Comparison of ENCODE assay signal across 29 mouse cellular contexts in genomic region chr1:144626421-144626820, GRCm38 (mm10). TPM values are rescaled to one million over a fixed set of nuclear protein-coding genes. Genes with fewer than 3 reads are reported as not detected.
A peak's percentile ranks its signal among the peaks of the same experiment; 100 is the strongest.
DNase-seq lines count a peak whose midpoint lies in the region; ATAC-seq and TF ChIP-seq lines count a peak whose summit lies in the region.
"Had no signal": no experiment of that assay in that cellular context is flagged by ENCODE, and none has a peak within 500 bp of the region (broad histone marks: within the 10 kb centered on the region; RNA-seq: fewer than 3 reads in every experiment).

No protein-coding gene starts in this region.

- no peaks in the 10 kb centered on the region for H3K9me3 ChIP-seq in forebrain, postnatal 0 days (ENCODE audit: low read length)
- no peaks in the 10 kb centered on the region for H3K9me3 ChIP-seq in forebrain, embryonic 10.5 days
- H3K9me3 ChIP-seq: G1E had no signal

- peak; percentile 3 for DNase-seq in forebrain, postnatal 0 days
- no peak for DNase-seq in forebrain, embryonic 10.5 days (ENCODE audit: extremely low spot score, low spot score)
- no peak for DNase-seq in frontal cortex, postnatal 10 days (ENCODE audit: low spot score in 2 of 2)
- DNase-seq in brain, adult 2 months (ENCODE audit: low read depth, low spot score) = peak; percentile 39
- peak; percentile 49 for DNase-seq in telencephalon, adult 2 months (ENCODE audit: low read depth, low spot score)
- no peak for DNase-seq in kidney, postnatal 10 days
- DNase-seq in lung, postnatal 10 days = no peak
- DNase-seq: adrenal gland, adult 2 months; adrenal gland, adult 8-10 months; adrenal gland, postnatal 10 days; adrenal gland, postnatal 14 days; adrenal gland, postnatal 25 days; adrenal gland, postnatal 36 days; B cell, adult 2 months; cerebellum, adult 11 months; cerebellum, adult 11-12 months; cerebellum, adult 18-20 months had no signal

- H3K27ac ChIP-seq in forebrain, postnatal 0 days (ENCODE audit: low read depth, low read length) = no peak overlapping the region
- H3K27ac ChIP-seq in forebrain, embryonic 10.5 days = no peak overlapping the region

- no peak overlapping the region for H3K9ac ChIP-seq in forebrain, postnatal 0 days

- H3K36me3 ChIP-seq in forebrain, postnatal 0 days (ENCODE audit: insufficient read depth) = no peaks in the 10 kb centered on the region
- no peaks in the 10 kb centered on the region for H3K36me3 ChIP-seq in forebrain, embryonic 10.5 days (replicated peaks)
- H3K36me3 ChIP-seq: G1E had no signal

- H3K4me3 ChIP-seq in forebrain, postnatal 0 days (ENCODE audit: low read depth, low read length) = no peak overlapping the region
- no peak overlapping the region for H3K4me3 ChIP-seq in forebrain, embryonic 10.5 days

- no peak; the same call in 1 of the 2 replicates for ATAC-seq in forebrain, postnatal 0 days
- peak; percentile 96 for ATAC-seq in frontal cortex, adult (ENCODE audit: low TSS enrichment)
- ATAC-seq: activated CD4-positive, CD25-positive, alpha-beta regulatory T cell, adult 4 months; CD4-positive, CD25-positive, alpha-beta regulatory T cell, adult 4 months; Patski had no signal

- TF ChIP-seq CTCF in forebrain, postnatal 0 days (IDR thresholded peaks at IDR 0.05; ENCODE audit: low read depth) = no peak

- no peaks in the 10 kb centered on the region for H3K4me1 ChIP-seq in forebrain, postnatal 0 days (ENCODE audit: insufficient read depth)
- no peaks in the 10 kb centered on the region for H3K4me1 ChIP-seq in forebrain, embryonic 10.5 days

- no peaks in the 10 kb centered on the region for H3K27me3 ChIP-seq in forebrain, postnatal 0 days (ENCODE audit: insufficient read depth, low read length)
- no peaks in the 10 kb centered on the region for H3K27me3 ChIP-seq in forebrain, embryonic 10.5 days (ENCODE audit: poor library complexity, severe bottlenecking)
- H3K27me3 ChIP-seq: CH12.LX, Patski had no signal

- no peak overlapping the region for H3K4me2 ChIP-seq in forebrain, postnatal 0 days (ENCODE audit: low read depth)

- WGBS in forebrain, postnatal 0 days = 69% methylated on average over 3 of the region's 3 CpGs
- 90% methylated on average over 3 of the region's 3 CpGs for WGBS in forebrain, embryonic 10.5 days

RNA-seq across cellular contexts. Expression of gene Rgs21, which starts 59.0 kb away (rescaled TPM):
- total RNA-seq in forebrain, postnatal 0 days (2014; rRNA removed) = not detected in 2 replicates
- not detected in 2 replicates for polyA plus RNA-seq in forebrain, postnatal 0 days (2015; fragmentation: Nextera tagmentation; extraction: Ambion mirVana)
- polyA plus RNA-seq in forebrain, embryonic 10.5 days (2016; fragmentation: Nextera tagmentation; extraction: Ambion mirVana) = not detected in 2 replicates
- total RNA-seq: adrenal gland, adult 18-20 months; adrenal gland, adult 2 months; adrenal gland, adult 8-10 months; adrenal gland, postnatal 10 days; adrenal gland, postnatal 14 days; adrenal gland, postnatal 25 days; adrenal gland, postnatal 36 days; adrenal gland, postnatal 4 days; ES-E14; MEL had no signal
- polyA plus RNA-seq: activated CD4-positive, CD25-positive, alpha-beta regulatory T cell, adult 4 months; adrenal gland, adult 2 months; brain, embryonic 14.5 days; C2C12; CD4-positive, CD25-positive, alpha-beta regulatory T cell, adult 4 months; G1E; Patski had no signal

Comparison
In these comparisons a context has a peak if more than half of its experiments do, and no peak if none do; other contexts are left out.
1. DNase-seq: peak in forebrain, postnatal 0 days (single experiment), brain, adult 2 months (single experiment) and telencephalon, adult 2 months (single experiment); none in forebrain, embryonic 10.5 days (single experiment), frontal cortex, postnatal 10 days (0 of 2), kidney, postnatal 10 days (single experiment) and lung, postnatal 10 days (single experiment).